Mouse (Mus musculus) myocyte (in vitro differentiated cells): ENCODE data around the gene Epb41. TPM values are rescaled to one million over a fixed set of nuclear protein-coding genes. Genes with fewer than 3 reads are reported as not detected.

Experiments
- H3K27me3 ChIP-seq: one replicate; pipeline ENCODE4 v1.6.1; 2011; ENCODE audit not compliant: control insufficient read depth, insufficient read depth, insufficient read length
- H3K36me3 ChIP-seq: one replicate; pipeline ENCODE4 v1.6.1; 2011; ENCODE audit not compliant: control insufficient read depth, insufficient read depth
- H3K4me2 ChIP-seq: one replicate; pipeline ENCODE4 v1.6.1; 2011; ENCODE audit warnings: low read depth, control low read depth
- H3K4me3 ChIP-seq: one replicate; pipeline ENCODE4 v1.5.1; 2011; ENCODE audit warnings: mild to moderate bottlenecking, control low read depth, moderate library complexity
- H3K79me2 ChIP-seq: one replicate; pipeline ENCODE4 v1.6.1; 2011; ENCODE audit not compliant: control insufficient read depth, insufficient read depth
- H3ac ChIP-seq: one replicate; pipeline ENCODE4 v1.6.1; 2011; ENCODE audit not compliant: control insufficient read depth, insufficient read length
- CEBPB ChIP-seq: IDR thresholded peaks from 2 replicates; pipeline ENCODE4 v1.6.1; 2011; ENCODE audit warnings: mild to moderate bottlenecking, moderate library complexity; ENCODE audit not compliant: poor library complexity, insufficient read depth, severe bottlenecking
- E2F4 ChIP-seq: IDR thresholded peaks from one replicate; pipeline ENCODE4 v1.6.1; 2011; ENCODE audit warnings: mild to moderate bottlenecking, control low read depth, moderate library complexity; ENCODE audit not compliant: insufficient read depth
- MAX ChIP-seq: IDR thresholded peaks from one replicate; pipeline ENCODE4 v1.6.1; 2011; ENCODE audit warnings: low read depth, mild to moderate bottlenecking, control low read depth
- MYOD1 ChIP-seq, 3 experiments: IDR thresholded peaks; one replicate each; pipeline ENCODE4 v1.6.1; 2011; ENCODE audit warnings: control low read depth in 2 of 3, low read depth in 2 of 3, mild to moderate bottlenecking in 2 of 3, moderate library complexity in 1 of 3; ENCODE audit not compliant: insufficient read length in 2 of 3, control insufficient read depth in 1 of 3
- MYOG ChIP-seq, 3 experiments: IDR thresholded peaks; one replicate each; pipeline ENCODE4 v1.6.1; 2011; ENCODE audit warnings: control low read depth in 2 of 3, low read depth in 2 of 3, mild to moderate bottlenecking in 2 of 3; ENCODE audit not compliant: insufficient read length in 2 of 3, control insufficient read depth in 1 of 3, insufficient read depth in 1 of 3
- POLR2A ChIP-seq: IDR thresholded peaks from one replicate; pipeline ENCODE4 v1.6.1; 2011; ENCODE audit warnings: low read depth, mild to moderate bottlenecking, control low read depth, moderate library complexity; ENCODE audit not compliant: insufficient read length
- POLR2AphosphoS2 ChIP-seq: IDR thresholded peaks from one replicate; pipeline ENCODE4 v1.6.1; 2011; ENCODE audit warnings: low read depth, control low read depth; ENCODE audit not compliant: insufficient read length
- REST ChIP-seq: IDR thresholded peaks from one replicate; pipeline ENCODE4 v1.6.1; 2011; ENCODE audit warnings: mild to moderate bottlenecking, control low read depth, moderate library complexity; ENCODE audit not compliant: insufficient read depth, insufficient read length
- SRF ChIP-seq: IDR thresholded peaks from one replicate; pipeline ENCODE4 v1.6.1; 2011; ENCODE audit warnings: low read depth; ENCODE audit not compliant: control insufficient read depth, insufficient read length
- TCF12 ChIP-seq: IDR thresholded peaks from one replicate; pipeline ENCODE4 v1.6.1; 2011; ENCODE audit warnings: mild to moderate bottlenecking, control low read depth; ENCODE audit not compliant: poor library complexity, insufficient read depth, severe bottlenecking
- TCF3 ChIP-seq: IDR thresholded peaks from one replicate; pipeline ENCODE4 v1.6.1; 2011; ENCODE audit warnings: low read depth, control low read depth; ENCODE audit not compliant: insufficient read length
- USF1 ChIP-seq: IDR thresholded peaks from one replicate; pipeline ENCODE4 v1.6.1; 2011; ENCODE audit warnings: low read depth, mild to moderate bottlenecking, control low read depth, moderate library complexity
- polyA plus RNA-seq: library from polyadenylated mRNA; unstranded; fragments of >200 nt; fragmentation: generic; extraction: Trizol; gene quantifications from one replicate; pipeline ENCODE4 v1.2.1, GENCODE M21; 2012; ENCODE audit warnings: missing spikeins

The Epb41 gene
- polyA plus RNA-seq, 1 experiment: 4.8 TPM

DNA sequence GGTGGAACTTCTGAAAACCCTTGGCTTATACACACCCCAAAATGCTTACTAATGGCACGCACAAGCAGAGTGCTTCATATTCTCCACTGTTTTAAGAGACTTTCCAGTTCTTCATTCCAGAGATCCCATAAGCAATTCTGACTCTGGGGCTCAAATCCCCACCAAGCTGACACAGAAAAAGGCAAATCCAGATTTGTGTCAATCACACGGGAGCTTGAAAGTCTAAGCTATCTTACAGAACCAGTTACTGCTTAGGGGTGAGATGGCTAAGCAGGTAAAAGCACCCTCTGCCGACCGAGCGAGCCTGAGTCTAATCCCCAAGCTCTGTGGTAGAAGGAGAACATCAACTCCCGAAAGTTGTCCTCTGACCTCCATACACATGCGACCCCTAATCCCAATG is 76.5 kb downstream of the Epb41 start:
- TF ChIP-seq TCF3: no peak
- TF ChIP-seq MAX: no peak
- TF ChIP-seq REST: no peak
- no peak for TF ChIP-seq POLR2AphosphoS2
- TF ChIP-seq CEBPB: no peak
- TF ChIP-seq MYOG (IDR thresholded peaks at IDR 0.05; ENCODE audit: control insufficient read depth in 1 of 3, insufficient read depth in 1 of 3, insufficient read length in 2 of 3, low read depth in 2 of 3): no peak
- TF ChIP-seq POLR2A: no peak
- no peak for TF ChIP-seq TCF12
- TF ChIP-seq E2F4: no peak
- no peak for TF ChIP-seq SRF
- TF ChIP-seq USF1: no peak
- TF ChIP-seq MYOD1 (IDR thresholded peaks at IDR 0.05; ENCODE audit: control insufficient read depth in 1 of 3, insufficient read length in 2 of 3, low read depth in 2 of 3): no peak
- Histone ChIP-seq H3K79me2 (no peaks in the 10 kb centered on the region), H3K4me2 (no peak overlapping the region), H3K27me3 (no peaks in the 10 kb centered on the region), H3ac (no peak overlapping the region), H3K4me3 (no peak overlapping the region), H3K36me3 (no peaks in the 10 kb centered on the region)

- Histone ChIP-seq H3K79me2 (no peaks in the 10 kb centered on the region), H3ac (no peak overlapping the region), H3K4me2 (no peak overlapping the region), H3K36me3 (no peaks in the 10 kb centered on the region), H3K27me3 (no peaks in the 10 kb centered on the region), H3K4me3 (no peak overlapping the region)
- TF ChIP-seq MYOG (IDR thresholded peaks at IDR 0.05; ENCODE audit: control insufficient read depth in 1 of 3, insufficient read depth in 1 of 3, insufficient read length in 2 of 3, low read depth in 2 of 3) (no peak), MYOD1 (IDR thresholded peaks at IDR 0.05; ENCODE audit: control insufficient read depth in 1 of 3, insufficient read length in 2 of 3, low read depth in 2 of 3) (no peak), MAX (no peak), SRF (no peak), REST (no peak), TCF3 (no peak), POLR2A (no peak), USF1 (no peak), CEBPB (no peak), POLR2AphosphoS2 (no peak), E2F4 (no peak), TCF12 (no peak)
Measured at GRCm38 (mm10) chr4:131997476-131997875, 77.6 kb downstream of the Epb41 start.

DNA sequence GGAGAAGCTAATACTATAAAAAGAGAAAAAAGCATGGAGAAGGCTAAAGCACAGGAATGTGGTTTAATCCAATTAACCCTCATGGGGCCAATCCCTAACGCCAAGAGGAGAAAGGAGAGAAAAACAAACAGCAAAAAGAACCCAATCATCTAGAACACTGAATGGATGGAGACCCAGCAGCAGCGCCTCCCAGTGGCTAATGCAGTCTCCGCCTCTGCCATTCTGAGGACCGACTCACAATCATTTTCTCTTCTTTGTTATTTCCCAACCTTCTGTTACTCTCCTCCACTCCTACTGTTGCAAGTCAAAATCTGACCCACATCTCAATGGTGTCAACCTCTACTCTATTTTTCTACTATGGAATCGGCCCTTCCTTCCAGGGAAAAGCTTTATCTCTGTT is 78.1 kb downstream of the Epb41 start:
- Histone ChIP-seq H3K4me2 (no peak overlapping the region), H3K79me2 (no peaks in the 10 kb centered on the region), H3K36me3 (no peaks in the 10 kb centered on the region), H3ac (no peak overlapping the region), H3K4me3 (no peak overlapping the region), H3K27me3 (no peaks in the 10 kb centered on the region)
- TF ChIP-seq SRF (no peak), E2F4 (no peak), TCF12 (no peak), REST (no peak), POLR2A (no peak), MYOD1 (IDR thresholded peaks at IDR 0.05; ENCODE audit: control insufficient read depth in 1 of 3, insufficient read length in 2 of 3, low read depth in 2 of 3) (no peak), TCF3 (no peak), MYOG (IDR thresholded peaks at IDR 0.05; ENCODE audit: control insufficient read depth in 1 of 3, insufficient read depth in 1 of 3, insufficient read length in 2 of 3, low read depth in 2 of 3) (no peak), USF1 (no peak), CEBPB (no peak), MAX (no peak), POLR2AphosphoS2 (no peak)

GRCm38 (mm10) chr4:131993792-131994191 is 81.3 kb downstream of the Epb41 start:
- Histone ChIP-seq H3K4me2 (no peak overlapping the region), H3K79me2 (no peaks in the 10 kb centered on the region), H3ac (no peak overlapping the region), H3K36me3 (no peaks in the 10 kb centered on the region), H3K4me3 (no peak overlapping the region), H3K27me3 (no peaks in the 10 kb centered on the region)
- TF ChIP-seq SRF: no peak
- no peak for TF ChIP-seq REST

DNA sequence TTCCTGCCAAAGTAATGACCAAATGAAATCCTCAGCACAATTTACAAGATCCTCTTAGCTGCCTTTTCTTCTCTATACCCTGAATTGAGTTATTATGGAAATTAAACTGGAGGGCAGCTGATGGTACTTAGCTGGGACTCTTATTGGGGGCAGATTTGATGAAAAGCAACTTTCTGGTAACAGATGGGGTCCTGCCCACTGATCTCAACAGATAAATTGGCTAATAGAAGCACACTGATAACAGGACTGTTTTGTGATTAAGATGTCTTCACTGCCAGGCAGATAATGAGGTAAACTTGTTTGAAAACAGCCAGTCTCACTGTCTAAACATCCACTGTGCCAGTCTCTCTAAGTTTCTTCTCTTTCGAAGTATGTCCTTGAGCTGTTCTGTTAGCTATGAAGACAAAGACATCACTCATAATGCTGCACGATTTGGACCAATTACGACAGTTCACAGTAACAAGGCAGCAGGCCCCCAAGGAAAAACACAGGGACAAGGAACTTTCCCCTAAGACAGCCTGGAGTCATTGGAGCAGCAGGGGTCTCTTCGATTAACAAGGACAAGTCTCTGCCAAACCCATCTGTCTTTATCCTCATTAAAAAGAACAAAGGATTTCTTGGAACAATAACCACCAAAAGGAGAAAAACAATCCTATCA is 92.1 kb downstream of the Epb41 start:
- H3K79me2 ChIP-seq: no peaks in the 10 kb centered on the region
- H3K4me3 ChIP-seq: no peak overlapping the region
- H3ac ChIP-seq: no peak overlapping the region
- no peak overlapping the region for H3K4me2 ChIP-seq
- TF ChIP-seq CEBPB (no peak), E2F4 (no peak), MYOG (IDR thresholded peaks at IDR 0.05; ENCODE audit: control insufficient read depth in 1 of 3, insufficient read depth in 1 of 3, insufficient read length in 2 of 3, low read depth in 2 of 3) (no peak), TCF3 (no peak), MAX (no peak), USF1 (no peak), POLR2AphosphoS2 (no peak), MYOD1 (IDR thresholded peaks at IDR 0.05; ENCODE audit: control insufficient read depth in 1 of 3, insufficient read length in 2 of 3, low read depth in 2 of 3) (no peak), SRF (no peak), REST (no peak), TCF12 (no peak), POLR2A (no peak)
- H3K27me3 ChIP-seq: no peaks in the 10 kb centered on the region
- no peaks in the 10 kb centered on the region for H3K36me3 ChIP-seq
